Mouse (Mus musculus): ENCODE data around the gene Astn2.

DNA sequence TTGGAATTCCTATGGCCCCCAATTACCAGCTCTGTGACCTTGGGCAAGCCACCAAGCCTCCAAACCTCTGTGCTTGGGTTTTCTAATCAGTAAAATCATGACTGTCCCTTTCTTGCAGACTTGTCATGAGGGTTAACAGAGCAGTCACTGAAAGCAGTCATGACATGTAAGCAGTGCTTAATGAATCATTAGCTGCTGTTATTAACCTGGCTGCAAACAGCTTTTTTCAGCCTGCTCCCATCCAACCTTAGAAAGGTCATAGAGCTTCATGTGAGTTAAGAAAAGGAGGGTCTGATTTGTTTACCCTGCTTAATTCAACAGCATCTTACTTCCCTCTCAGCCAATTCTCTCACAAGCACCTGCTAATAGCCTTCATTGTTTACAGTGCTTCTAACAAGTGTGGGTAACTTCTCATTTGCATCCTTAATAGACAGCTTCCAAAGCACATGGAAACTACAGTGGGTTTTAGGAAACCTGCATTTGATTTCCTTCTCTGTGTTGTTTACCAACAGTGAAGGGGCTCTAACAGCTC, 661.2 kb downstream of the Astn2 start:
- no peak for TF ChIP-seq CTCF (IDR thresholded peaks at IDR 0.05; ENCODE audit: borderline replicate concordance, control insufficient read depth, extremely low read depth, insufficient read depth, low read length, poor library complexity)
- TF ChIP-seq POLR2A (IDR thresholded peaks at IDR 0.05; ENCODE audit: control insufficient read depth, extremely low read depth, insufficient read depth, low read length, poor library complexity): no peak
